Mouse (Mus musculus): ENCODE results near the gene Kirrel.
"Not testable (repeated sequence)": the region's sequence is repeated elsewhere in the genome, so short reads cannot be mapped to it uniquely, and the experiment has no call there.

The Kirrel gene

DNA sequence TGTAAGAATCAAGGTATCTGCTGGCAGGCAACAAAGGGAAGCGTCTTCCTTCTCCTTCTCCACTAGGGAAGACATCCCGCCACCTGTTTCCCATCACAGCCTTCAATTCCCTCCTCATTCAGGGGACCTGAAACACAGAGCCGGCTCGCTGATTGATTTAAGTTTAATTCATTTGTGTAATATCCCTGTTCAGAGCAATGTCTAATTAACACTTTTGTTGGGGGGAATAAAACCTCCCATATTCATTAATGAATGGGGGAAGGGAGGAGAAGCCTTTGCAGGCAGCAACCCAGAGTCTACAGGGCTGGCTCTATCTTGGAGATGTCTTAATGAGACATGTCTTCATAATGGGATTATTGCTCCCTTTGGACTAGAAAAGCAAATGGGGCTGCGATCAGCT is 34.3 kb downstream of the Kirrel start:
- DNase-seq (ENCODE audit: extremely low read depth, low read depth), result no peak

DNA sequence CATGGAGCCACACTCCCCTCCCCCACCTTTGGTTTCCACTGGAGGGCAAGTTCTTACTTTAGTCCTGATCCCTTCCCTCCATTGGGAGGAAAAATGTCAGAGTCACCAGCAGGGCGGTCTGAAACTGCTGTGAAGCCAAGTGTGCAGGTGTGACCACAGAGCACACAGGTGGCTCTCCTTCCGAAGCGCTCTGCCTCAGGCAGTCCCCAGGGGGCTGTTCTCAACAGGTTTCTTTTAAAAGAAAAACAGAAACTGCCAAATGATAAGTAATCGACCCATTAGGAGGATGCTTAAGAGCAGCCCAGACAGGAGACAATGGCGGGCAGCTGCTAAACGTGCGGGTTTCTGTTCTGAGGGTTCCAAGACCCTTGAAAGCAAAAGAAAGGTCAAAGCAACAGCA is 37.8 kb downstream of the Kirrel start:
- DNase-seq (ENCODE audit: extremely low read depth, low read depth), result no peak

DNA sequence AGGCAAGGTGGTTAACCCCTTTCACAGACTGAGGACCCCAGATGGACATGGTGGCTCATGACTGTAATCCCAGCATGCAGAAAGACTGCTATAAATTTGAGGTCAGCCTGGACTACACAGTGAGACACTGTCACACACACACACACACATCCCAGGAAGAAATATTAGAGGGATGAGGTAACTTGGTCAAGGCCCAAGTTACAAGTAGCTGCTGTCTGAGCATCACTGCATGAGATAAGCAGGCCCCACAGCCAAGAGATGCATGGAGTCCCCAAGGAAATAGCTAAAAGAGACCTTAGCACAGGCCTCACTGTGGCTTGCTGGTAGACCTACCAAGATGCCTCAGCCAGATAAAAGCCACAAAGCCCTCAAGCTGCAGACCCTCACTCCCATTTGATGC is 39.6 kb downstream of the Kirrel start:
- DNase-seq (ENCODE audit: extremely low read depth, low read depth), result no peak

DNA sequence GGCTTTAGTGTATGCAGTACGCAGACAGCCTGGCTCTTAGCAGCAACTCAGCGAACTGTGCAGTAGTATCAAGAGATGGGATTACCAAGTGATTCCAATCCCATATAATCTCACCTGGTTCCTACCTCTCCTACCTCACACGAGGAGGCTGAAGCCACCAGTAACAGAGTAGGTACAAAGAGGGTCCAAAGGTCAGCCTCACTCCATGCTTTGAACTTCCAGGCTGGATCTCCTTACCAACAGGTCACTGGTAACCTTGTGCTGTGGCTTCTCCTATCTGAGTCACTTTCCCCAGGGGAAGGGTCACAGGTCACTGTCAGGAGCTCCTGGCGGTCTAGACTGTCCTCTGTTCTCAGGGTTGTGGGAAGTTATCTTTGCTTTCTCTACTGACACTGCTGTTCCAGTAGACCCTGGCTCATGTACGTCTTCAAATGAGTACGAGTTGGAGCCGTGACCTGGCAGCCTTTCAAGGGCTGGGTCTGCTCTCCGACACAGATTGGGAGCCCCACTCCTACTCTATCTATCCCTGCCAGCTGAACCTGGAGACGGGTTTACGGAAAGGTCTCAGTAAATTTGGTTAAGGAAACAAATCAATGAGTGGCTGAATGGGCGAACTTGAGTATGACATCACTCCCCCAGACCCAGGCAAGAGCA is 42.7 kb downstream of the Kirrel start:
- no peak for DNase-seq (ENCODE audit: extremely low read depth, low read depth)

DNA sequence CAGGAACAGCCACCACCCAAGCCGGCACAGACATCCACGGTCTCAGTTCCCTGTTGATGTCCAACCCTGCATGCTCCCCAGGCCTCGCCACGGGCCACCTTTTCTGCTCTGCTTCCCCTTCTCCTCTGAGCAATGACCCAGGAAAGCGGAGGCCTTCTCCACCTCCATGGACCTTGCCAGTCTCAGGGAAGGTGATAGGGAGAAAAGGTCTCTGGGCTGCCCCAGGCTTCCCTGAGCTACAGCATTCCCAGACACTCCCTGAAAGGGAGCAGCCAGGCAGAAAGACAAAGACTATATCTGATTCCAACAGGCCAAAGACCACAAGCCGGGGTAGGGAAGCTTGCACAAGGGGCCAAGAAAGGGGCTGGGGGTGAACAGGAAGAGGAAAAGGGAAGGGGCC is 43.6 kb downstream of the Kirrel start:
- DNase-seq (ENCODE audit: extremely low read depth, low read depth), result no peak

DNA sequence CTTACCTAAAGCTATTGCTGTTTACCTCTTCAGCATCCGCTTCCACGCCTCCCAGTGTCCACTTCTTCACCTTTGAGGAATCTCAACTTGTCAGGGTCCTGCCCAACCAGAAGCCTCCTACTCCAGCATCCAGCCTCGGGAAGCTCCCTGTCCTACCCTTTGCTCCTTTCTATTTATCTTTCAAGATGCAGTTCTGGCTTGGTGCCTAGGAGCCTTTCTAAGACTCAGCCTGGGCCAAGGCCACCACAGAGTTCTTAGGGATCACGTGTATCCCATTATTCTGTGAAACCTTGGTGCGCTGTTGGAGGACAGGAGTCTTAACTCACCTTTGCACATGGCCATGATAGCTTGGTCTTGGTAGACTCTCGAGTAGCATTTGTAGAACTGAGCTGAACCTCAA is 50.8 kb downstream of the Kirrel start:
- no peak for DNase-seq (ENCODE audit: extremely low read depth, low read depth)

- DNase-seq (ENCODE audit: extremely low read depth, low read depth), result no peak
Measured at GRCm38 (mm10) chr3:87118214-87118613, 56.3 kb downstream of the Kirrel start.

- DNase-seq (ENCODE audit: extremely low read depth, low read depth), result no peak
Measured at GRCm38 (mm10) chr3:87117632-87118031, 56.9 kb downstream of the Kirrel start.

- no peak for DNase-seq (ENCODE audit: extremely low read depth, low read depth)
Measured at GRCm38 (mm10) chr3:87115726-87116540, 58.6 kb downstream of the Kirrel start.

- no peak for DNase-seq (ENCODE audit: extremely low read depth, low read depth)
Measured at GRCm38 (mm10) chr3:87115271-87115670, 59.3 kb downstream of the Kirrel start.

GRCm38 (mm10) chr3:87114801-87115200 is 59.7 kb downstream of the Kirrel start:
- DNase-seq (ENCODE audit: extremely low read depth, low read depth), result no peak

GRCm38 (mm10) chr3:87113881-87114280 is 60.7 kb downstream of the Kirrel start:
- DNase-seq (ENCODE audit: extremely low read depth, low read depth), result not testable (repeated sequence)

DNA sequence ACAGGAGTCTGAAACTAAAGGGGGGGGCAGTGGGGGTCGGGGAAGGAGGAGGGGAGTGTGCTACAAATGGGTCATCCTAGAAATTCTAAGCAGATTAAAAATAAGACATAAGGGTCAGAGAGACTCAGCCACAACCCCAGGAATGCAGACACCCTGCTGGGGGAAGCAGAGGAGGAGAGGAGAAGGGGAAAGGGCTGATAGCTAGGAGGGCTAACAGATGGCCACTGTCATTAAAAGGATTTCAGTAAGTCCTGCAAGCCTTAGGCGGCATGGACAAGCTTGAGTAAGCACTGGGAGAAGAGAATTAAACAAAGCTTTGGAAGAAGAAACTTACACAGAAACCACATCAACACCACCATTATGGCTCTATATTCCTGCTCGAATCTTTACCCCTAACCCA is 62.3 kb downstream of the Kirrel start:
- DNase-seq (ENCODE audit: extremely low read depth, low read depth), result no peak

DNA sequence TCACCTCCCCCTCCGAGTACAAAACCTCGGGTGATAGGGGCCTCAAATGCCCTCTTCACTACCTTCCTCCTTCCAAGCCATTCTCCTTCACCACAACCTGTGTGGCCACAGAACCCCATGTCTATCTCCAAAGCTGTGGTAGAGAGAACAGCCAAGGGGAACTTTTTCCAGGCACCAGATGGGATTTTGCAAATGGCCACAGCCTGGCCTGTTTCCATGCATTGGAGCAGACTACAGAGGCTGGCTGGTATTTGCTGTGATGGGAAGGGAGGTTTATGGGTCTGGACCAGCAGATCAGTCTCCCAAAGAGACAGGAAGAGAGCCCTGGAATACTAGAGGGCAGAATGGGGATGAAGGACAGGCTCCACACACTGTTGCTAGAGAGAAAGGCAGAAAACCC is 69.7 kb downstream of the Kirrel start:
- no peak for DNase-seq (ENCODE audit: extremely low read depth, low read depth)

GRCm38 (mm10) chr3:87102346-87102745 is 72.2 kb downstream of the Kirrel start:
- DNase-seq (ENCODE audit: extremely low read depth, low read depth), result no peak

DNA sequence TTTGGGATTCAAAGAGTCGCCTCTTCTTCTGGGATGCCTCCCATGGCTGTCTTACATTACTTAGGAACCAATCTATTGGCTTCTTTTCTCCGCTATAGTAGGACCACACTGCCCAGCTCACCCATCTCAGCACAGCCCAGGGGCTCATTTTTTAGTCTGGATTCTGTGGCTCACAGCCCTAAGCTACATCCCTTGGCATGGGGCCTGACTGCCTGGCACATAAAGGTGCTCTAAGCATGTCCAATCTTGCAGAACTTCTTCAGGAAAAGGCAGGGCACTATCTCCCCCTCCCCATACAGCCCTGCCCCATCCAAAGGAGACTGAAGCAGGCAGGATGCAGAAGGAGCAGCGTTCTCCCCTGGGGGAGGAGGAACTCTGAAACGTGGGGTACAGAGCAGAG is 73.6 kb downstream of the Kirrel start:
- no peak for DNase-seq (ENCODE audit: extremely low read depth, low read depth)

- DNase-seq (ENCODE audit: extremely low read depth, low read depth), result no peak
Measured at GRCm38 (mm10) chr3:87097969-87098946, 76.3 kb downstream of the Kirrel start.

GRCm38 (mm10) chr3:87097205-87097604 is 77.3 kb downstream of the Kirrel start:
- no peak for DNase-seq (ENCODE audit: extremely low read depth, low read depth)

DNA sequence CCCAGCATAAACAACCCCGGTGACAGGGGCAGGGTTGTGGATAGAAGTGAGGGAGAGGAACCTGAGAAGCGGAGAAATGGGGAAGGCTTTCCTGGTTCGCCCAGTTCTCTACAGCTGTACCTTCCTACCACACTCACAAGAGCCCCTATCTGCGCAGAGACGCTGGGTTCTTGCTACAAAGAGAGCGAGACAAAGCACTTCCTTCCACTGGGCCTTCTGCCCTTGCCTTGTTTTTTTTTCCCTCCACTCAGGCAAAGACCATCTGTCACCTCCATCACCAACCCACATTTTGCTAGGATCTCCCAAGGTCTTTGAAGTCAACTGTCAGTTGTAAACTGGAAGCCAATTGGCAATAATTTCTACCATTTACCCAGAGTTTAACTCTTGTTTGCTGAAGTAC is 80.8 kb downstream of the Kirrel start:
- no peak for DNase-seq (ENCODE audit: extremely low read depth, low read depth)

- DNase-seq (ENCODE audit: extremely low read depth, low read depth), result peak; percentile 33
Measured at GRCm38 (mm10) chr3:87089694-87090565, 84.6 kb downstream of the Kirrel start.

DNA sequence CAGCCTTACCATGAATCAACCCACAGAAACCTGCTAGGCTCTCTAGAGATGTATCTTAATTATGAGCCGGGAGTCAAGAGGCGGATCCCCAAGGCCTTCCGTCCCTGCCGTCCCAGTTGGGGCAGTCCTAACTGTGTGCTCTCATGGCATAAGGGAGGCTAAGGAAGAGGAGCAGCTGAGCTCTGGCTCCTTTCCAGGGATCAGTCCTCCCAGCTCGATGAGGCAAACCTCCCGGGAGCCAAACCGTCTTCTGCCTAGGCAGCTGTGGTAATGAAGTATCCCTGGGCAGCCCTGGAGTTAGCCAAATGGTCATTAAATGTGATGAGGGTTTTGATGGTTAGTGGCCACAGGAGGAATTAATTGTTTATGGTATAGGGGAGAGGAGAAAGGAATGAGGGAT is 87.4 kb downstream of the Kirrel start:
- DNase-seq (ENCODE audit: extremely low read depth, low read depth), result no peak
